Mouse (Mus musculus): ENCODE measurements at regions not wholly inside any gene's neighbourhood (a gene's known extent, or its start where the extent isn't known, plus 50 kb on each side); places are given as distances from the start of the nearest gene placed in this dataset.

DNA sequence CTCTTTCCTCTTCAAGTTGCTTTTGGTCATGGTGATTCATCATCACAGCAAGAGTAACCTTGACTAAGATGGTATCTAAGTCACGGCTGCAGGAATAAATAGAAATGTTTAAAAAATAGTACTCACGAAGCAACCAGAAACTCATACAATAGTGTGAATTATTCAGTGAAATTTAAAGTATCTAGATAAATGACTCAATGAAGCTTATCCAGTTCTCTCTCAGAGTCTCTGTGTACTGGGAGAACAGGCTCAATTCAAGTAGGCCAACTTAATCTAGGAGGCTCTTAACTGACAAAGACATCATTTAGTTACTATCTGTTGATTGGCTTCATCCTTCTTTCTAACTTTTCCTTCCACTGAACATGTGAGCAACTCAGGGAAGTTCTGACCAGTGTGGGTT lies 175.5 kb upstream of the Pcdh15 start:
- no peak for TF ChIP-seq CTCF (IDR thresholded peaks at IDR 0.05)
- in situ Hi-C loops (cut with MboI; ENCODE audit: low pct_unique_long_range_greater_than_20kb), result no loop called here
- DNase-seq (ENCODE audit: low read depth, low spot score) (no peak), ATAC-seq (no peak)
- CTCF ChIA-PET, result no interaction called here
- H3K27me3 ChIP-seq, result no peaks in the 10 kb centered on the region
- POLR2A ChIA-PET, result no interaction called here

DNA sequence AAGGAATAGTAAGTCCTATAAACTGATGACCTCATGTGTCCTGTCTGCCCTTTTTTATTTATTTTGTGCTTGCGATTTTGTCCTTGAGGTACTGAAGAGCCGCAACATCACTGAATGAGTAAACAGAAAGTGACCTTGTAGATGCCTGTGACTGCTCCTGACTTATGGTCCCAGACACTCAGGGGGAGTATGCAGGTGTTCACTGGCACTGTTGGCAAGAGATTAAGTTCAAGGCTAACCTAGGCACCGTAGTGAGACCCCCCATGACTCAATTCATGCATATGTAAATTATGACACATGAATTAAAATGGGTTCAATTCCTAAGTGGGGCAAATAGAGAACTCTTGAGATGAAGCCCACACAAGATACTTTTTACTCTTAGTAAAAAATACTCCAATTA lies 142.2 kb upstream of the Pcdh15 start:
- CTCF ChIA-PET, result no interaction called here
- ATAC-seq, result no peak
- POLR2A ChIA-PET, result no interaction called here
- in situ Hi-C loops (cut with MboI; ENCODE audit: low pct_unique_long_range_greater_than_20kb), result no loop called here
- TF ChIP-seq CTCF (IDR thresholded peaks at IDR 0.05), result no peak
- H3K27me3 ChIP-seq, result no peaks in the 10 kb centered on the region
- no peak for DNase-seq (ENCODE audit: low read depth, low spot score)

DNA sequence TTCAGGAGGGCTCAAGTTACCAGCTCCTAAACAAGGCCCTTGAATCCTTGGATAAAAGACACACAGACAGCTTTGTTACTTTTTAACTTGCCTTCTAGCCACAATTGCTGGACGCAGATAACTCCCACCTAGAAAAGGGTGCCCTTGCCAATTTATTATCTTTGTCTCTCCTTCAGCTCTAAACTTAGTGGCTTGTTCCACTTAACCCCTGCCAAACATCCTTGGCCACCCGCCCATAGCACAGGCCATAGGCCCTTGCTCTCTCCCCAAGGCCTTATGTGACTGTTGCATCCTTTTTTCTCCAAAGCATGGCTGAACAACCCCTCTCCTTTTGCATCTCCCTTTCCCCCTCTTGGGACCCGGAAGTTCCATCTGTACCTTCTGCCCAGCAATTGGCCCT lies 139.1 kb upstream of the Pcdh15 start:
- POLR2A ChIA-PET, result interaction anchor here (0.6 kb wide), 1 partner anchor 300 kb away, joined by 5 read pairs; no protein-coding TSS in a partner anchor
- DNase-seq (ENCODE audit: low read depth, low spot score), result peak; percentile 19
- TF ChIP-seq CTCF (IDR thresholded peaks at IDR 0.05), result no peak
- no peak for ATAC-seq
- in situ Hi-C loops (cut with MboI; ENCODE audit: low pct_unique_long_range_greater_than_20kb), result no loop called here
- CTCF ChIA-PET, result no interaction called here
- no peaks in the 10 kb centered on the region for H3K27me3 ChIP-seq

DNA sequence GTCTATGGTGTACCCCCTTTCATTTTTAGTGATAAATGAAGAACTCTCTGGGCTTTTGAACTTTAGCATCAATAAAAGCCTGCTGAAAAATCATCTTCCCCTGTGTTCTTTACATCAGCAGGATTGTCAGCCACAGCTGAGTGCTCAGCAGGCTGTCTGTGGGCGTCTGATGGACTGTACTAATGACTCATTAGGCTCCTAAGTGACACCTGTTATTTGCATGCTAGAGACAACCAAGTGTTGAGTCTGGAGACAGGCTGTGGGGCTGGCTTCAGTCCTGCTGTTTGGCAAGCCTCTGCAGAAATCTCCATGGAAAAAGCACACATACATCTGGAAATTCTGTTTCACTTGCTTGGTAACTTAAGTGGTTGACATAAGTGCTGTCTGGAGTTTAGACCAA lies 117.8 kb upstream of the Pcdh15 start:
- in situ Hi-C loops (cut with MboI; ENCODE audit: low pct_unique_long_range_greater_than_20kb), result no loop called here
- DNase-seq (ENCODE audit: low read depth, low spot score) (no peak), ATAC-seq (no peak)
- CTCF ChIA-PET, result interaction anchor here (0.7 to 1.6 kb wide), 3 partner anchors 10 to 36 kb away, joined by 3 to 4 read pairs (median 3); no protein-coding TSS in a partner anchor
- H3K27me3 ChIP-seq, result no peaks in the 10 kb centered on the region
- no peak for TF ChIP-seq CTCF (IDR thresholded peaks at IDR 0.05)
- POLR2A ChIA-PET, result no interaction called here

DNA sequence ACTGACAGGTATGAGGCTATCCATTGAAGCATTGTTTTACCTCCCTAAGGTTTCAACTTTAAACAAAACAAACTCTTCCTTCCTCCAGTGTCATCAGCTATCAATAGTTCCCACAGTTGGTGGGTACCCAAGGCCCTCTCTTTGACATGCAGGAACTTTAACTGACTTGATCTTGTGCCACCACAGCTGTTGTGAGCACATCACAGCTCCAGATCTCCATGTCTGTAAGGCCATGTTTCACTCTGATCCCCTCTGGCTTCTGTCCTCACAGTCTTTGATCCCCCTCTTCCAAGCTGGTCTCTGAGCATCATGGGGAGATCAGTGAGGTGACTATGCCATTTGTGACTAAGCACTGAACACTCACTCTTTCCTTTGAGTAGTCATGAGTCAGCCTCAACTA lies 110.8 kb upstream of the Pcdh15 start:
- DNase-seq (ENCODE audit: low read depth, low spot score), result no peak
- TF ChIP-seq CTCF (IDR thresholded peaks at IDR 0.05), result no peak
- peak; percentile 35 for ATAC-seq
- ChIA-PET POLR2A (interaction anchor here (0.5 kb wide), 1 partner anchor 496 kb away, joined by 3 read pairs; no protein-coding TSS in a partner anchor), CTCF (interaction anchor here (1.5 kb wide), 1 partner anchor 8 kb away, joined by 3 read pairs; no protein-coding TSS in a partner anchor)
- no peaks in the 10 kb centered on the region for H3K27me3 ChIP-seq
- in situ Hi-C loops (cut with MboI; ENCODE audit: low pct_unique_long_range_greater_than_20kb), result no loop called here

DNA sequence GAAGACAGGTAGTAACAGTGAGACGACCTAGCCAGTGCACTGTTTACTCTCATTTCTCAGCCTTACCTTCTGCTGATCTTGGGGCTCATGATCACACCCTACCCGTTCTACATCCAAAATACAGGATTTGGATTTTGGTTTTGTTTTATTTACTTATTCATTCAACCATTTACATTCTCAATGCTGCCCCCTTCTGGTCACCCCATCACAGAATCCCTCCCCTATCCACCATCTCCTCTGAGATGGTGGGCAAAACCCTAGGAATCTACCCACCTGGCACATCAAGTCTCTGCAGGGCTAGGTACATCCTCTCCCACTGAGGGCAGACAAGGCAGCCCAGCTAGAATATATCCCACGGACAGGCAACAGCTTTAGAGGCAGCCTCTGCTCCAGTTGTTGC lies 88.2 kb upstream of the Pcdh15 start:
- CTCF ChIA-PET, result interaction anchor here (1.0 to 1.4 kb wide), 2 partner anchors 14 to 22 kb away, joined by 4 to 5 read pairs; no protein-coding TSS in a partner anchor
- peak; percentile 33 for TF ChIP-seq CTCF (IDR thresholded peaks at IDR 0.05)
- ATAC-seq (no peak), DNase-seq (ENCODE audit: low read depth, low spot score) (no peak)
- POLR2A ChIA-PET, result no interaction called here
- in situ Hi-C loops (cut with MboI; ENCODE audit: low pct_unique_long_range_greater_than_20kb), result no loop called here
- peaks cover 6% of the 10 kb centered on the region for H3K27me3 ChIP-seq

DNA sequence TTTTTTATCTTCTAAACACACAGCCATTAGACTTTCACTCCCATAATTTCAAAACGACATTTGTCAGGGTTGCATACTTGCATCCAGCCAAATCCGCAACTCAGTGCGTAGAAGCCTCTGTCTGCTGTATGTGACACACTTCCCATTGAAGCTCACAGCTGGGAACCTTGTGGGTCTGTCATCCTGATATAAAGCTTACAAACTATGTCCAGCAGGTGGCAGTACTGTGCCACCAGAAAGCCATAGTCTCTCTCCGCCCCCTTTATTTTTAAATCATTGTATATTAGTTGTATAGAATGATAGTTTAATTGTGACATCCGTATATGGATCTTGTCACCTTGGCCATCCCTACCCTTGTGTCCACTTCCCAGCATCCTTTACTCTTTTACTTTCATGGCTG lies 87.3 kb upstream of the Pcdh15 start:
- in situ Hi-C loops (cut with MboI; ENCODE audit: low pct_unique_long_range_greater_than_20kb), result no loop called here
- DNase-seq (ENCODE audit: low read depth, low spot score), result no peak
- ChIA-PET POLR2A (no interaction called here), CTCF (interaction anchor here (1.0 to 1.4 kb wide), 3 partner anchors 13 to 100 kb away, joined by 3 to 5 read pairs (median 4); no protein-coding TSS in a partner anchor)
- peak; percentile 64 for TF ChIP-seq CTCF (IDR thresholded peaks at IDR 0.05)
- ATAC-seq, result no peak
- H3K27me3 ChIP-seq, result peaks cover 5% of the 10 kb centered on the region

DNA sequence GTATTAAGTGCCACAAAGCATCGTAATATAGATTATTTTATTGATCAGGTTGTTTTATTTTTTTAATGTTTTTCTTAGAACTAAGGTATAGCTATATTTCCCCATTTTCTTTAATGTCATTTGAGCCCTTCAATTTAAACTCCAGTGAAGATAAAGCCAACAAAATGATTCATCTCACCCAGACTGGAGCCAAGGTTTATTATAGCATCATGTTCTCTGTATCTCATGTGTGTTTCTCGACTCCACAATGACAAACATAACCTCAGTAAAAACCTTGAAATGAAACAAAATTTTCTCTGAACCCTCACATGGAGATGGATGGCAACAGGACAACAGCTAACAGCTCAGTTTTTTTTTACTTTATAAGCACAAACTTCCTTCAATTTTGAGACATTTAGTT lies 61.7 kb upstream of the Pcdh15 start:
- in situ Hi-C loops (cut with MboI; ENCODE audit: low pct_unique_long_range_greater_than_20kb), result no loop called here
- POLR2A ChIA-PET, result no interaction called here
- H3K27me3 ChIP-seq, result no peaks in the 10 kb centered on the region
- ATAC-seq, result no peak
- CTCF ChIA-PET, result no interaction called here
- no peak for TF ChIP-seq CTCF (IDR thresholded peaks at IDR 0.05)
- DNase-seq (ENCODE audit: low read depth, low spot score), result no peak

DNA sequence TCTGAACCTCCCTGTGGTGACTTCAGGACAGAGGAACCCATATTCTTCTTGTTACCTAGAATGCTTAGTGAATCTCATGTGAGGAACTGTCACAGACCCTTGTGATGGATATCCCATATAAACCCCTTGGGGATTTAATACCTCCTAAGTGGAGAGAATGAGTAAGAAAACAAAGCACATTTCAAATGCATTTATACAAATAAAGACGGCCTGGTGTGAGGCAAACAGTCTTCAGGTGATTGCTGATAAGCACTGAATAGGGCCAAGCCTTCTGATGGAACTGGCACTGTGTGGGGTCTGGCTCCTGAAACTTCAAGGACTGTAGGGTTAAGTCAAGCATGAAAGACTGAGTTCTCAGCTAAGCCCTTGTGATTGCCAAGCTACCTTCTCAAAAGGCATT lies 59.6 kb upstream of the Pcdh15 start:
- ChIA-PET CTCF (no interaction called here), POLR2A (no interaction called here)
- no peak for TF ChIP-seq CTCF (IDR thresholded peaks at IDR 0.05)
- in situ Hi-C loops (cut with MboI; ENCODE audit: low pct_unique_long_range_greater_than_20kb), result no loop called here
- no peak for DNase-seq (ENCODE audit: low read depth, low spot score)
- no peak for ATAC-seq
- no peaks in the 10 kb centered on the region for H3K27me3 ChIP-seq

Data from Patski (cell line).